Mouse (Mus musculus) olfactory bulb, adult 2 months (tissue): ENCODE results near the gene Ccdc172.

Experiments
- CTCF ChIP-seq: fragments of 200-500 bp; IDR thresholded peaks from 2 replicates; pipeline ENCODE4 v1.5.1; 2012; ENCODE audit warnings: low read depth, mild to moderate bottlenecking, low read length, moderate library complexity; ENCODE audit not compliant: insufficient read depth
- POLR2A ChIP-seq: fragments of 200-500 bp; IDR thresholded peaks from 2 replicates; pipeline ENCODE4 v1.6.1; 2012; ENCODE audit warnings: mild to moderate bottlenecking, low read depth, low read length, moderate library complexity; ENCODE audit not compliant: insufficient read depth

DNA sequence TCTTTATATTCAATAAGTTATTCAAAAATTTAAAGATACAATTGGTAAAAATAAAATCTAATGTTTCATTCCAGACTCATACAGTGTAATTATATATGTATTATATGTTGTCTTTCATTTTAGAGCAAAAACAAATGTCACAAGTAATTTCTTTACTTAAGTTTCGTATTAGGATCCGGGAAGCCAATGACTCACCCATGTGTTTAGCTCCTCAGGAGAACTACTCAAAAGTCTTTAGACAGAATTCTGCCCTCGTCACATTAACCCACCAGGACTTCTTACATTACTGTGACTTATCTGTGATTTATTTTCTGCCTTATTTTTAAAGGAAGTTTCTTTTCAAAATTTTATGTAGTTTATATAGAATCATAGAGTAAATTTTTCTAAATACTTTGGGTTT, 39.1 kb downstream of the Ccdc172 start:
- no peak for TF ChIP-seq CTCF
- no peak for TF ChIP-seq POLR2A
